Comparison of ENCODE assay signal across 8 mouse cellular contexts in the genomic region with DNA sequence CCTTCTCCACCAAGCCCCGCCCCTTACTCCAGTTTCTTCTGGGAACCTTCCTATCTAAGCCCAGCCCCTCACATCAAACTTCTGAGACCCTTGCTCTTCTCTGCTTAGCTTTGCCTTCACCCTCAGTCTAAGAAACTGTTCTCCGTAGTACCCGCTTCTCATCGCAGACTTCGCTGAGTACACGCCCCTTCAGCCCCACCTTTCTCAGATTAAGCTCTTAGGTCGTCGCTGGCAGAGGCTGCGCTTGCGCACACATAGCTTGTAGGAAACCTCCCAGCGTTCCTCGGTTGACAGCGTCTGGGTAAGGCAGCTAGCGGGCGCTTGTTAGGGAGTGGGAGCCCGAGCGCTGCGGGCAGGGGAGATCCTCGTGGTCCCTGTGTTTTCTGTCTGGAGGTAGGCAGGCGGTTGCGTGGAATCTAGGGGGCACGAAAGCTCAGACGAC. TPM values are rescaled to one million over a fixed set of nuclear protein-coding genes. Genes with fewer than 3 reads are reported as not detected.
DNase-seq lines count a peak whose midpoint lies in the region; ATAC-seq and TF ChIP-seq lines count a peak whose summit lies in the region.

A gene (plus strand): TSS at position 234 of the 442 bp plus-strand sequence.

- TF ChIP-seq CTCF in liver, adult 2 months (IDR thresholded peaks at IDR 0.05; ENCODE audit: low read depth, low read length), result peak; percentile 21

- no peaks in the 10 kb centered on the region for H3K27me3 ChIP-seq in embryonic facial prominence, embryonic 15.5 days
- H3K27me3 ChIP-seq in hindbrain, embryonic 11.5 days (ENCODE audit: control insufficient read depth, insufficient read depth, low read length), result no peaks in the 10 kb centered on the region
- no peaks in the 10 kb centered on the region for H3K27me3 ChIP-seq in liver, adult 2 months (ENCODE audit: control insufficient read depth, insufficient read depth, low read length)
- H3K27me3 ChIP-seq in neural tube, embryonic 12.5 days (replicated peaks), result no peaks in the 10 kb centered on the region

- WGBS in embryonic facial prominence, embryonic 15.5 days, result under 1% methylated on average over 23 of the region's 23 CpGs
- under 1% methylated on average over 23 of the region's 23 CpGs for WGBS in hindbrain, embryonic 11.5 days
- WGBS in liver, adult 2 months, result under 1% methylated on average over 23 of the region's 23 CpGs
- under 1% methylated on average over 23 of the region's 23 CpGs for WGBS in neural tube, embryonic 12.5 days

- H3K9ac ChIP-seq in embryonic facial prominence, embryonic 15.5 days, result peak within 1 kb of the TSS; percentile 51
- peak within 1 kb of the TSS; percentile 61 for H3K9ac ChIP-seq in hindbrain, embryonic 11.5 days (ENCODE audit: low read depth, low read length)
- H3K9ac ChIP-seq in liver, adult 2 months (ENCODE audit: low read depth, low read length), result peak within 1 kb of the TSS; percentile 80
- peak within 1 kb of the TSS; percentile 54 for H3K9ac ChIP-seq in neural tube, embryonic 12.5 days

- H3K27ac ChIP-seq in embryonic facial prominence, embryonic 15.5 days (replicated peaks), result peak within 1 kb of the TSS; percentile 94
- peak within 1 kb of the TSS; percentile 88 for H3K27ac ChIP-seq in hindbrain, embryonic 11.5 days (ENCODE audit: low read depth, low read length)
- peak within 1 kb of the TSS; percentile 76 for H3K27ac ChIP-seq in liver, adult 2 months (replicated peaks; ENCODE audit: insufficient read depth, low read depth, low read length)
- peak within 1 kb of the TSS; percentile 81 for H3K27ac ChIP-seq in neural tube, embryonic 12.5 days

- peaks cover 10% of the 10 kb centered on the region for H3K4me1 ChIP-seq in embryonic facial prominence, embryonic 15.5 days
- H3K4me1 ChIP-seq in hindbrain, embryonic 11.5 days (replicated peaks; ENCODE audit: control insufficient read depth, insufficient read depth, low read length), result no peaks in the 10 kb centered on the region
- H3K4me1 ChIP-seq in liver, adult 2 months (ENCODE audit: control insufficient read depth, insufficient read depth, low read length), result peaks cover 7% of the 10 kb centered on the region
- H3K4me1 ChIP-seq in neural tube, embryonic 12.5 days, result peaks cover 7% of the 10 kb centered on the region

- peak; percentile 84 for ATAC-seq in embryonic facial prominence, embryonic 15.5 days (ENCODE audit: insufficient number of reproducible peaks, low FRiP score, low TSS enrichment, low read depth)
- peak; percentile 84 for ATAC-seq in hindbrain, embryonic 11.5 days (ENCODE audit: low FRiP score)
- peak; percentile 82 for ATAC-seq in neural tube, embryonic 12.5 days (ENCODE audit: low FRiP score, low read depth)

- H3K4me3 ChIP-seq in embryonic facial prominence, embryonic 15.5 days (replicated peaks), result peak within 1 kb of the TSS; percentile 62
- peak within 1 kb of the TSS; percentile 41 for H3K4me3 ChIP-seq in hindbrain, embryonic 11.5 days (ENCODE audit: low read depth, low read length)
- peak within 1 kb of the TSS; percentile 75 for H3K4me3 ChIP-seq in liver, adult 2 months (ENCODE audit: insufficient read depth, low read depth, low read length)
- H3K4me3 ChIP-seq in neural tube, embryonic 12.5 days, result peak within 1 kb of the TSS; percentile 35

- peak within 1 kb of the TSS; percentile 72 for H3K4me2 ChIP-seq in embryonic facial prominence, embryonic 15.5 days (replicated peaks)
- H3K4me2 ChIP-seq in hindbrain, embryonic 11.5 days (replicated peaks; ENCODE audit: low read depth, low read length), result peak within 1 kb of the TSS; percentile 56
- peak within 1 kb of the TSS; percentile 60 for H3K4me2 ChIP-seq in neural tube, embryonic 12.5 days (replicated peaks)

- TF ChIP-seq POLR2A in liver, adult 2 months (IDR thresholded peaks at IDR 0.05; ENCODE audit: extremely low read depth, insufficient read depth, low read length), result 0 out of 2 replicates have a peak, but pooled peaks have one; percentile 64

- no peaks in the 10 kb centered on the region for H3K36me3 ChIP-seq in embryonic facial prominence, embryonic 15.5 days
- H3K36me3 ChIP-seq in hindbrain, embryonic 11.5 days (ENCODE audit: control insufficient read depth, insufficient read depth, low read length), result no peaks in the 10 kb centered on the region
- H3K36me3 ChIP-seq in liver, adult 2 months (ENCODE audit: control insufficient read depth, insufficient read depth, low read length), result no peaks in the 10 kb centered on the region
- H3K36me3 ChIP-seq in neural tube, embryonic 12.5 days, result no peaks in the 10 kb centered on the region

- DNase-seq in layer of hippocampus, adult 11-12 months (ENCODE audit: low spot score), result peak; percentile 87
- DNase-seq in layer of hippocampus, adult 8-10 months (ENCODE audit: low spot score in 2 of 2), result no peak
- DNase-seq in MN1 (ENCODE audit: low spot score), result peak; percentile 94
- DNase-seq in hindbrain, embryonic 11.5 days (ENCODE audit: low spot score), result peak; percentile 91
- DNase-seq in liver, adult 2 months (ENCODE audit: extremely low read depth, low read depth, low spot score), result peak; percentile 91
- DNase-seq in thymus, postnatal 36 days, result peak; percentile 78 to 85

- no peaks in the 10 kb centered on the region for H3K79me2 ChIP-seq in liver, adult 2 months (ENCODE audit: control insufficient read depth, insufficient read depth, low read length)

- no peaks in the 10 kb centered on the region for H3K9me3 ChIP-seq in embryonic facial prominence, embryonic 15.5 days (replicated peaks)
- H3K9me3 ChIP-seq in hindbrain, embryonic 11.5 days (ENCODE audit: control insufficient read depth, low read length), result no peaks in the 10 kb centered on the region
- H3K9me3 ChIP-seq in neural tube, embryonic 12.5 days, result no peaks in the 10 kb centered on the region

RNA-seq across cellular contexts. Expression of the gene that starts here (rescaled TPM):
- 1 to 10 TPM; 4.0 to 7.5 (median 6.5) TPM for total RNA-seq in layer of hippocampus, adult 8-10 months (2022)
- polyA plus RNA-seq in embryonic facial prominence, embryonic 15.5 days (2015; fragmentation: Nextera tagmentation; extraction: Ambion mirVana), result 2.2 and 4.2 TPM in 2 replicates
- 3.4 and 3.5 TPM in 2 replicates for polyA plus RNA-seq in hindbrain, embryonic 11.5 days (2014; fragmentation: Nextera tagmentation; extraction: Ambion mirVana)
- 0.74 and 1.3 TPM in 2 replicates for total RNA-seq in liver, adult 2 months (2014; rRNA removed)
- 0.21 and 0.68 TPM in 2 replicates for polyA plus RNA-seq in liver, adult 2 months (2012; rRNA removed)
- 2.0 and 3.1 TPM in 2 replicates for polyA plus RNA-seq in neural tube, embryonic 12.5 days (2016; fragmentation: Nextera tagmentation; extraction: Ambion mirVana)

Comparison
In these comparisons a context has a peak if more than half of its experiments do, and no peak if none do; other contexts are left out.
1. DNase-seq: peak in layer of hippocampus, adult 11-12 months (single experiment), MN1 (single experiment), hindbrain, embryonic 11.5 days (single experiment), liver, adult 2 months (single experiment) and thymus, postnatal 36 days (2 of 2); none in layer of hippocampus, adult 8-10 months (0 of 2).
2. Peak in every context shown above with its lines, with median percentiles within 50 percentile points of each other: ATAC-seq, H3K27ac ChIP-seq, H3K4me2 ChIP-seq, H3K4me3 ChIP-seq and H3K9ac ChIP-seq.